Mouse (Mus musculus) megakaryocyte-erythroid progenitor cell, adult 5-6 weeks (primary cell): ENCODE measurements around the gene Glmp. TPM values are rescaled to one million over a fixed set of nuclear protein-coding genes. Genes with fewer than 3 reads are reported as not detected.
"Not testable (repeated sequence)": the region's sequence is repeated elsewhere in the genome, so short reads cannot be mapped to it uniquely, and the experiment has no call there.

Experiments
- ATAC-seq: replicated peaks from 2 replicates; pipeline ENCODE4 v1.8.0; 2016; ENCODE audit warnings: mild to moderate bottlenecking, inconsistent platforms; ENCODE audit not compliant: severe bottlenecking, poor library complexity, low FRiP score, low TSS enrichment
- total RNA-seq, 2 experiments: library from RNA; stranded (forward) in 1 of 2; stranded (reverse) in 1 of 2; fragments of 200-1000, 215-1000 nt in 1 of 2; fragments of >200 nt in 1 of 2; fragmentation: Nextera tagmentation in 1 of 2; gene quantifications; 2 replicates each; pipeline ENCODE4 v1.2.3; 2014 to 2017

Gene Glmp
- total RNA-seq (2014; fragmentation: Nextera tagmentation) (39.2 and 70.5 TPM in 2 replicates), total RNA-seq (2017) (7.0 and 19.7 TPM in 2 replicates)

- peak; percentile 79 for ATAC-seq
These were observed at the start of gene Glmp for GRCm38 (mm10) chr3:88324951-88325405. Glmp (plus strand) TSS chr3:88325023.

DNA sequence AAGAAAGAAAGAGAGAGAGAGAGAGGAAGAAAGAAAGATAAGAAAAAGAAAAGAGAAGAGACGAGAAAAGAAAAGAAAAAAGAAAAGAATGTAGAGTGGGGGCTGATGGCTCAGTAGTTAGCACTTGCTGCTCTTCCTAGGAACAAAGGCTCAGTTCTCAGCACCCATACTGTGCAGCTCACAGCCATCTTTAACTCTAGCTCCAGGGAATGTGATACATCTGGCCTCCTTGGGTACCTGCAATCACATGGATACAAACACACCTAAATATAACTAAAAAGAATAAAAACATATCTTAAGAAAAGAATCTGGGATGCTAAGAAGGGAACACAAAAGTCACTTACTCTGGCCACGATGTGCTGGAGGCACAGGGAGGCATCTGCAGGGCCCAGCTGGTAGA is 48.7 kb upstream of the Glmp start:
- ATAC-seq = no peak

- no peak for ATAC-seq
These were observed 48.2 kb upstream of the Glmp start for GRCm38 (mm10) chr3:88276529-88277143.

DNA sequence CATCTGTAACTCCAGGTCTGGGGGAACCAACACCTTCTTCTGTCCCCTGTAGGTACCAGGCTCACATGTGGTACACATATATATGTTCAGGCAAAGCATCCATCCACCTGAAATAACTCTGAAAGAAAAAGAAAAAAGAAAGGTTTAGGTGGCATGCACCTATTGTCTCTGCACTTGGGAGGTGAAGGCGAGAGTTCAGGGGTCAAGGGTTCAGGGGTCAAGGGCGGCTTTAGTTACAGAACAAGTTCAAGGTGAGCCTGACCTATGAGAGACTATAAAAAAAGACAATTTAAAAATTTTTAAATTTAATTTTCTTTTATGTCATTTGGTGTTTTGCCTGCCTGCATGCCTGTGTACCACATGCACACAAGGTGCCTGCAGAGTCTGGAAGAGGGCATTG is 44.8 kb upstream of the Glmp start:
- ATAC-seq = no peak

DNA sequence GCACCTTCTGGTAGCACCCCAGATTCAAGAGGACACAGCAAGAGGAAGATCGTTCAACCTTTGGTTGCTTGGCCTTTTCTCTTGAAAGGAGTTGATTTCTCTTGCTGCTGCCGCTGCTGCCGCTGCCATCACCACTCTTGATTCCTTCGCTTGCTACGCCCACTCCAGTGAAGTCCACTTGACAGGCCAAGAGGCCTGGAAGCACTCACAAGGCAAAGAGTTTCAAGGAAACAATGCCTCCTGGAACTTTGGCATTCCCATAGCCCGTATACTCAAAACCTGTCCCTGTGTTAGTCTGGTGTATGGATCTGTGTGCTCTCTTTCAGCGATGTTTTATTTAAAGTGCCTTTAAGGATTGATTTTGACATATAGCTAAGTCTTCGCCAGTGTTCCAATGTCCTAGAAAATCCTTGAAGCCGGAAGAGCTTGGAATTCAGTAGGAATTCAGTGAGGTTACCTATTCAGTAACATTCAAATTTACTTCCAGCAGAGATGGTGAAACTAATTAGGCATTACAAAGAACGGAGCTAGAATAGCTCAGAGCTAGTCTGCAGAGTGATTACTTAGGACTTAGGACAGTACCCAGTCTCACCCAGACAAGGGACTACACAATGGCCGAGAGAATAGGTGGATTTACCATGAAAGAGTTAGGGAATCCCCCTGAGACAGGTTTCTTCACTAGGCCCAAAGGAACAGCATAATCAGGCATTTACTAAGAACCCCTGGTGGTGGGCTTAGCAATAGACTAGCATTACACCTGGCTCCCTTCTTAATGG is 43.5 kb upstream of the Glmp start:
- not testable (repeated sequence) for ATAC-seq

- ATAC-seq = not testable (repeated sequence)
These were observed 39.8 kb upstream of the Glmp start for GRCm38 (mm10) chr3:88284815-88285564.

- not testable (repeated sequence) for ATAC-seq
These were observed 39.3 kb upstream of the Glmp start for GRCm38 (mm10) chr3:88285565-88285895.

GRCm38 (mm10) chr3:88287110-88287509 is 37.7 kb upstream of the Glmp start, which contains the start of gene Gm38392:
Gm38392 (minus strand) TSS chr3:88287210.
- no peak for ATAC-seq

GRCm38 (mm10) chr3:88288133-88288713 is 36.6 kb upstream of the Glmp start:
- ATAC-seq = not testable (repeated sequence)

GRCm38 (mm10) chr3:88291970-88292369 is 32.9 kb upstream of the Glmp start:
- ATAC-seq = no peak

GRCm38 (mm10) chr3:88295272-88295671 is 29.6 kb upstream of the Glmp start:
- ATAC-seq = not testable (repeated sequence)

DNA sequence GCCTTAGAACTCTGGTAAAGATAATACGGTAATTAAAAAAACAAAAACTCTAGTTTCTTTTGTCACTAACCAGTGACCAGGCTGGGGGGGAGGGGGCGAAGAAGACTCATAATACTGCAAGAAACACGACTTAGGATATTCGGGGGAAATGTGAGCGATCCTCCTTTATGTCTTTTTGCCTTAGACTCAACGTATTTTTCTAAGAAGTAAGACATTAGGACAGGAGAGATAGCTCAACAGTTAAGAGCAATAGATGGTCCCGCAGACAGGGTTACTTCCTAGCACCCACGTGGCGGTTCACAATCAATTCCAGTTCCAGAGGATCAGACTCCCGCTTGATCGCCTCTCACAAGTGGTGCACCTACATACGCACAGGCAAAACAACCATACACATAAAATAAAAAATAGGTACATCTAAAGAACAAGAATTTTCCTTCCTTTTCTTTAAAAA is 28.7 kb upstream of the Glmp start:
- ATAC-seq = no peak

DNA sequence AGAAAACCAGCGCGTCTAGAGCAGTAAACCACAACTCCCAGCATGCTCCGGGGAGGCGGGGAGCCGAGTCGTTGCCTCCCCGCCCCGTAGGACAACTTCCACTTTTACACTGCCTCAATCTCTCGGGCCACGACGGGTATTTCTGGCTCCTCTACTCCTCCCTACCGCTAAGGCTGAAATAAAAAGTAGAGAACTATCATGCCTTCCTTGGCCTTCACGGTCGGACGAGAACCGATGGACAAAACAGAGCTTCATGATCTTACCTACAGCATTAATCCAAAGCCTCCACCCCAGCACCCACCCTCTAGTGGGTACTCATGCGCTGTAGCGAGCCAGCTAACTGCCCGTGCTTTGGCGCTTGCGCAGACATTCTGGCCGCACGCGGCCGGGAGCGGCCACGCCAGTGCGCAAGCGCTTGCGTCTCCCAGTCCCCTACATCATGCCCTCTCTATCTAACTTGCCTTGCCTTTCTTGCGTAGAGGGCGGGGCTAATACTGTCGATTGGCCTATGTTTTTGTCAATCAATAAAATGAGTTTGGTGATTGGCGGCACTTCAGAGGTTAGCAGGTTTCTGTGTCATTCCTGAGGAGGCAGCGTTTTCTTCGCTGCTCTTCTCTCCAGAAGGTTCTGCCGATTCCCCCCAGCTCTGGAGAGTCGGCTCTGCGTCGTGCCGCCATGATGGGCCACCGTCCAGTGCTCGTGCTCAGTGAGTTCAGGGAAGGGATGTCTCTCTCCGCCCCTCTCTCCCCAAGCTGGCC is 28.1 kb upstream of the Glmp start, which contains the start of the genes Tsacc and Cct3:
TSS of gene Tsacc (minus strand) at position 439 of the 758 bp plus-strand sequence.
TSS of gene Cct3 (plus strand) at position 556 of the 758 bp plus-strand sequence.
- peak; percentile 90 for ATAC-seq

DNA sequence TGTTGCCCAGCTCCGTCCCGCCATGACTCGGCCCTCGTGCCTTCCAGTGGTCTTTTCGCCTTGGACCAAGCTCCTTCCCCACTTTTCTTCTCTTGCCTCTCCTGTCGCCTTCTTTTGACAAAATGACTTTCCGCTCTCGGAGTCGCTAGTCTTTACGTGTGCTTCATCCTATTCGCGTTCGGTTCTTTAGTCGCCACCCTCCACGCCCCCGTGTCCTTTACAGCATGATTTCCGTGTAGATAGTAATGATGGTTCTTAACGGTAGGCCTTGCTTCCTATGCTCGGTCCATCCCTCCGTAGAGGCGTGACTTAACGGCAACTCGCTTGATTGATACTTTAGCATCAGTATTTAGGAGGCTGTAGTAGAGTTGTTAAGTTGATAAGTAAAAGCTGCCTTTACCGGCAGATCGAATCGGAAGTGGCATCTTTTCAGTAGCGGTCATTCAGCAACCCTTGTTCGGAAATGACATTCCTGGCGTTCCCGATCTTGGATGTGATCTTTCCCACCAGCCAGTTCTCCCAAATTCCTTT is 27.4 kb upstream of the Glmp start:
- peak; percentile 36 for ATAC-seq

DNA sequence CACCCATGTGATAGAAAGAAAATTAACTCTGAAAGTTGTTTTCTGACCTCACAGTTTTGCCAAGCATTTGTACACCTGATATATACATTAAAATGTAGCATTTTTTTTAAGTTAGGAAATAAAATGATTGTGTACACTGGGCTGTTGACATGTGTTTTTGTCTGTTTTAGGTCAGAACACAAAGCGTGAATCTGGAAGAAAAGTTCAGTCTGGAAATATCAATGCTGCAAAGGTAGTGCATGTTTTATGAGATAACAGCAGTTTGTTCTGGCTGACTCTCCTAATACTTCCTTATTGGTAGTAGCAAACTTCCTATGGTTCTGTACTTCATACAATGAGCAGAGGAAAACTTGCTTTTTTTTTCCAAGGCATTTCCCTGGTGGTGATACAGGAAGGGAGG is 25.7 kb upstream of the Glmp start:
- ATAC-seq = no peak

DNA sequence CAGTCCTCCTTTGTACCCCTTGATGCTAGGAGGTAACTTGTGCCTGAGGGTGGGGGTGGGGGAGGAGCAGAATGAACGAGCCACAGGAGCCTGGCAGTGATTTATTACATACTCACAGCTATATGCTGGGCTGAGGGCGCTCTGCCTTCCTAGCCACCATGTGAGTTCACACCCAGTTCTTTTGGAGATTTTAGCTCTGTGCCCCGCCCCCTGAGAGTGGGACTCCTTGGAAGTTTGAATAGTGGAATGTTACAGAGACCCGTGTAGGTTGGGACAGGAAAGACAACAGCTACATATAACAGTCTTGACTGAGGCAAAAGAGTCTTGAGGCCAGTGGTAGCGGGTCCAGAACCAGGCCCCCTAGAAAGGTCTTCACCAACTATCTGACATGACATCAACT is 4.1 kb downstream of the Glmp start:
- ATAC-seq = no peak

GRCm38 (mm10) chr3:88331282-88331681 is 6.5 kb downstream of the Glmp start:
- 0 out of 2 replicates have a peak, but pooled peaks have one; percentile 41 for ATAC-seq

DNA sequence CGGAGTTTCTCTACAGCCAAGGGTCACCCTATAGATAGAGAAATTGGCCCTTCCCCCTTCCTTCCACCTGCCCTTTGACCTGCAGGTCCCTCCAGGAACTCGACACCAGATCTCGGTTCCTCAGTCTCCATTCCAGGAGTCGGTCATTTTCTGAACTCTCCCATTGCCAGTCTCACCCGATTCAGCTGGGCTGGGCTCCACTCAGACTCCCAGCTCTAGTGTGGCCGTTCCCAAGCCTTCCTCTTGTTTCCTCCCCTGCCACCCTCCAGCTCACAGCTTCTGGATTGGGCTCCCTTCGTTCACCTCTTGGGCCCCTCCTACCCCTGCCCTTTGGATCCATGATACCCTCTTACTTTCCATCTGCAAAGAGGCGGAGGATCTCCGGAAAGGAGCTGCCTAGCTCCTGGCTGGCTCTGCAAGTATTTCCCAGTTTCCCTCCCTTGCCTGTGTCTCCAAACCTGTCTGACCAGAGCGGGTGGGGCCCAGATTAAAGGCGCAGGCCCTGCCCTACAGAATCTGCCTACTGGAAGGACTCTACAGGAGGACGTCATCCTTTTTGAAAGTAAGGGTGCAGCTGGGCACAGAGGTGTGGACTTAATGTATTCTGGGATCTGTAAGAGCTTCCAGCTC is 9.3 kb downstream of the Glmp start:
- no peak for ATAC-seq
